Mouse (Mus musculus) C2C12 (cell line): ENCODE data around the gene Cdh18. TPM values are rescaled to one million over a fixed set of nuclear protein-coding genes. Genes with fewer than 3 reads are reported as not detected.

Source experiments
- H3K27me3 ChIP-seq: one replicate; pipeline ENCODE4 v1.6.1; 2011; ENCODE audit not compliant: control insufficient read depth, insufficient read depth, insufficient read length
- H3K36me3 ChIP-seq: one replicate; pipeline ENCODE4 v1.6.1; 2011; ENCODE audit not compliant: control insufficient read depth, insufficient read depth
- H3K4me3 ChIP-seq: one replicate; pipeline ENCODE4 v1.5.1; 2011; ENCODE audit warnings: mild to moderate bottlenecking, control low read depth; ENCODE audit not compliant: poor library complexity, insufficient read depth, severe bottlenecking
- H3K79me2 ChIP-seq: one replicate; pipeline ENCODE4 v1.6.1; 2011; ENCODE audit not compliant: control insufficient read depth, insufficient read depth
- H3K79me3 ChIP-seq: one replicate; pipeline ENCODE4 v1.6.1; 2011; ENCODE audit warnings: low read depth, control low read depth
- H3ac ChIP-seq: one replicate; pipeline ENCODE3; 2011; ENCODE audit warnings: low read depth; ENCODE audit not compliant: control insufficient read depth, insufficient read length
- CEBPB ChIP-seq: IDR thresholded peaks from one replicate; pipeline ENCODE4 v1.6.1; 2011; ENCODE audit warnings: low read depth, mild to moderate bottlenecking, control low read depth, moderate library complexity
- CTCF ChIP-seq: IDR thresholded peaks from one replicate; pipeline ENCODE4 v1.5.1; 2011; ENCODE audit not compliant: control insufficient read depth, insufficient read depth, insufficient read length
- FOSL1 ChIP-seq: IDR thresholded peaks from one replicate; pipeline ENCODE4 v1.8.0; 2011; ENCODE audit warnings: mild to moderate bottlenecking, low read length; ENCODE audit not compliant: poor library complexity, insufficient read depth, severe bottlenecking
- MAX ChIP-seq: IDR thresholded peaks from one replicate; pipeline ENCODE4 v1.6.1; 2011; ENCODE audit warnings: mild to moderate bottlenecking, control low read depth
- MYOD1 ChIP-seq: IDR thresholded peaks from one replicate; pipeline ENCODE4 v1.6.1; 2011; ENCODE audit warnings: low read depth; ENCODE audit not compliant: control insufficient read depth, insufficient read length
- MYOG ChIP-seq: IDR thresholded peaks from one replicate; pipeline ENCODE4 v1.6.1; 2011; ENCODE audit not compliant: control insufficient read depth, insufficient read length; ENCODE audit errors: extremely low read depth
- USF1 ChIP-seq: IDR thresholded peaks from one replicate; pipeline ENCODE4 v1.6.1; 2011; ENCODE audit warnings: low read depth, mild to moderate bottlenecking, control low read depth, moderate library complexity
- polyA plus RNA-seq: library from polyadenylated mRNA; unstranded; fragments of >200 nt; fragmentation: generic; extraction: Trizol; gene quantifications from one replicate; pipeline ENCODE4 v1.2.1, GENCODE M21; 2012; ENCODE audit warnings: missing spikeins

The Cdh18 gene
- polyA plus RNA-seq, 1 experiment = 2.9 TPM

DNA sequence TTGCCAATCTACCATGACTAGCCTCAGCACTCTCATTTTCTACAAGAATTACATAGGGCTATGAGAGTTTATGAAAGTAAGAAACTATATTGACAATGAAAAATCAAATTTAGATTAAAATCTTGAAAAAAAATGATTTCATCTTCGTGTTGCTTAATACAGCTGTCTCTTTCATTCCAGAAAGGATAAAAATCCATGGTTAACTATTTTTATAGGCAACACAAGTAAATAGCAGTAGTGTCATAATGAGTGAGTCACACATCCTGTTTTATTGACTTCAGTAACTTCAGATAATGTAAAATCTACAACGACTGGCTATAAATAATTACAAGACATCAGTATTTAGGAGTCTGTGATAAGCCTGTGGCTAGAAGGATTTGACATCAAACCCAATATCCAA is 960.9 kb downstream of the Cdh18 start:
- H3ac ChIP-seq = no peak overlapping the region
- no peaks in the 10 kb centered on the region for H3K27me3 ChIP-seq
- no peaks in the 10 kb centered on the region for H3K36me3 ChIP-seq
- H3K79me3 ChIP-seq = no peaks in the 10 kb centered on the region
- H3K4me3 ChIP-seq = no peak overlapping the region
- peak; percentile 88 for TF ChIP-seq FOSL1
- peak; percentile 97 for TF ChIP-seq CEBPB
- no peak for TF ChIP-seq MAX
- TF ChIP-seq CTCF = no peak
- no peaks in the 10 kb centered on the region for H3K79me2 ChIP-seq

DNA sequence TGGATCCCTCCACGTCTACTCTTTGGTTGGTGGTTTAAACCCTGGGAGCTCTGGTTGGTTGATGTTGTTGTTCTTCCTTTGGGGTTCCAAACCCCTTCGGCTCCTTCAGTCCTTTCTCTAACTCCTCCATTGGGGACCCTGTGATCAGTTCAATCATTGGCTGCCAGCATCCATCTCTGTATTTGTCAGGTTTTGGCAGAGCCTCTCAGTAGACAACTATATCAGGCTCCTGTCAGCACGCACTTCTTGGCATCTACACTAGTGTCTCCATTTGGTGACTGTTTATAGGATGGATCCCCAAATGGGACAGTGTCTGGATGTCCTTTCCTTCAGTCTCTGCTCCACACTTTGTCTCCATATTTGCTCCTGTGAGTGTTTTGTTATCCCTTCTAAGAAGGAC is 967.0 kb downstream of the Cdh18 start:
- Histone ChIP-seq H3K36me3 (no peaks in the 10 kb centered on the region), H3K27me3 (no peaks in the 10 kb centered on the region), H3ac (no peak overlapping the region), H3K4me3 (no peak overlapping the region), H3K79me2 (no peaks in the 10 kb centered on the region), H3K79me3 (no peaks in the 10 kb centered on the region)
- TF ChIP-seq FOSL1 = no peak
- no peak for TF ChIP-seq CEBPB
- no peak for TF ChIP-seq USF1
- TF ChIP-seq CTCF = no peak
- no peak for TF ChIP-seq MYOD1
- no peak for TF ChIP-seq MYOG
- no peak for TF ChIP-seq MAX

GRCm38 (mm10) chr15:23518079-23518478 is 969.3 kb downstream of the Cdh18 start:
- TF ChIP-seq CEBPB = no peak
- no peak for TF ChIP-seq USF1
- TF ChIP-seq MYOD1 = no peak
- no peak for TF ChIP-seq MAX
- TF ChIP-seq MYOG = no peak
- TF ChIP-seq FOSL1 = no peak
- no peak for TF ChIP-seq CTCF
- Histone ChIP-seq H3K27me3 (no peaks in the 10 kb centered on the region), H3K79me2 (no peaks in the 10 kb centered on the region), H3K4me3 (no peak overlapping the region), H3K36me3 (no peaks in the 10 kb centered on the region), H3ac (no peak overlapping the region), H3K79me3 (no peaks in the 10 kb centered on the region)
